Mouse (Mus musculus): ENCODE results near the gene Bst1.

GRCm38 (mm10) chr5:43846227-43846626 lies 27.5 kb downstream of the Bst1 start:
- TF ChIP-seq CTCF (IDR thresholded peaks at IDR 0.05; ENCODE audit: extremely low read depth, insufficient read depth, insufficient read length, insufficient replicate concordance) (no peak), POLR2A (IDR thresholded peaks at IDR 0.05; ENCODE audit: low read depth, low read length) (no peak)

Measured in spleen, adult 2 months (tissue).